Mouse (Mus musculus) adipocyte (in vitro differentiated cells): ENCODE measurements around the gene 4930474N05Rik.

ENCODE experiments used
- DNase-seq: peaks from one replicate; pipeline ENCODE4 v3.0.0-alpha.2; 2016; ENCODE audit warnings: low spot score

Gene 4930474N05Rik

GRCm38 (mm10) chr14:36094617-36095016 lies at the start of gene 4930474N05Rik:
TSS of gene 4930474N05Rik (plus strand) at chr14:36094917.
- DNase-seq = no peak

- DNase-seq = no peak
Measured at GRCm38 (mm10) chr14:36048746-36049391, 45.8 kb upstream of the 4930474N05Rik start.

- DNase-seq = no peak
Measured at GRCm38 (mm10) chr14:36053281-36053680, 41.4 kb upstream of the 4930474N05Rik start.

- no peak for DNase-seq
Measured at GRCm38 (mm10) chr14:36098528-36098927, 3.8 kb downstream of the 4930474N05Rik start.

- DNase-seq = no peak
Measured at GRCm38 (mm10) chr14:36099647-36100046, 4.9 kb downstream of the 4930474N05Rik start.

- no peak for DNase-seq
Measured at GRCm38 (mm10) chr14:36100731-36101130, 6.0 kb downstream of the 4930474N05Rik start.

GRCm38 (mm10) chr14:36114481-36114880 lies 19.8 kb downstream of the 4930474N05Rik start:
- no peak for DNase-seq

- no peak for DNase-seq
Measured at GRCm38 (mm10) chr14:36123775-36124335, 29.1 kb downstream of the 4930474N05Rik start.

- DNase-seq = no peak
Measured at GRCm38 (mm10) chr14:36135749-36136148, 41.0 kb downstream of the 4930474N05Rik start.

GRCm38 (mm10) chr14:36137696-36138095 lies 43.0 kb downstream of the 4930474N05Rik start:
- DNase-seq = no peak

GRCm38 (mm10) chr14:36145261-36145660 lies 50.5 kb downstream of the 4930474N05Rik start:
- DNase-seq = no peak
